Mouse (Mus musculus) gastrocnemius, postnatal 10 days (tissue): ENCODE results near the gene Ahcyl1. TPM values are rescaled to one million over a fixed set of nuclear protein-coding genes. Genes with fewer than 3 reads are reported as not detected.

Source experiments
- DNase-seq: peaks from one replicate; pipeline ENCODE4 v3.0.0; 2021; ENCODE audit warnings: mixed read lengths
- total RNA-seq, 2 experiments: library from RNA; stranded (reverse); gene quantifications; 2 replicates each; pipeline ENCODE4 v1.2.3; 2021

Ahcyl1 gene
- total RNA-seq, 2 experiments from 2014 or later = 47.4 to 53.9 TPM

- peak; percentile 33 for DNase-seq
Observed at GRCm38 (mm10) chr3:107703675-107704370, 7.5 kb upstream of the Ahcyl1 start.

GRCm38 (mm10) chr3:107701767-107702394 lies 5.5 kb upstream of the Ahcyl1 start:
- no peak for DNase-seq

- DNase-seq = no peak
Observed at GRCm38 (mm10) chr3:107700625-107701024, 4.3 kb upstream of the Ahcyl1 start.

GRCm38 (mm10) chr3:107696910-107697309 lies 550 bp upstream of the Ahcyl1 start:
- DNase-seq = no peak

- no peak for DNase-seq
Observed at GRCm38 (mm10) chr3:107695219-107695947, 977 bp downstream of the Ahcyl1 start.

- DNase-seq = no peak
Observed at GRCm38 (mm10) chr3:107694256-107694900, 2.0 kb downstream of the Ahcyl1 start.

GRCm38 (mm10) chr3:107690366-107690765 lies 6.0 kb downstream of the Ahcyl1 start:
- no peak for DNase-seq

GRCm38 (mm10) chr3:107689245-107689644 lies 7.1 kb downstream of the Ahcyl1 start:
- DNase-seq = no peak

- no peak for DNase-seq
Observed at GRCm38 (mm10) chr3:107688236-107688635, 8.1 kb downstream of the Ahcyl1 start.

- DNase-seq = no peak
Observed at GRCm38 (mm10) chr3:107686276-107686977, 9.9 kb downstream of the Ahcyl1 start.

- no peak for DNase-seq
Observed at GRCm38 (mm10) chr3:107685652-107686051, 10.7 kb downstream of the Ahcyl1 start.

GRCm38 (mm10) chr3:107683587-107683986 lies 12.8 kb downstream of the Ahcyl1 start:
- no peak for DNase-seq

- no peak for DNase-seq
Observed at GRCm38 (mm10) chr3:107680790-107681576, 15.4 kb downstream of the Ahcyl1 start.

- DNase-seq = no peak
Observed at GRCm38 (mm10) chr3:107671509-107671908, 24.9 kb downstream of the Ahcyl1 start.

- no peak for DNase-seq
Observed at GRCm38 (mm10) chr3:107670500-107670899, 25.9 kb downstream of the Ahcyl1 start.

GRCm38 (mm10) chr3:107668786-107669185 lies 27.6 kb downstream of the Ahcyl1 start:
- no peak for DNase-seq

- DNase-seq = no peak
Observed at GRCm38 (mm10) chr3:107667426-107667825, 28.9 kb downstream of the Ahcyl1 start.

GRCm38 (mm10) chr3:107664641-107665040 lies 31.7 kb downstream of the Ahcyl1 start:
- DNase-seq = no peak

GRCm38 (mm10) chr3:107659000-107659399 lies 37.4 kb downstream of the Ahcyl1 start:
- DNase-seq = no peak

- DNase-seq = no peak
Observed at GRCm38 (mm10) chr3:107656888-107657287, 39.5 kb downstream of the Ahcyl1 start.

- no peak for DNase-seq
Observed at GRCm38 (mm10) chr3:107656151-107656550, 40.2 kb downstream of the Ahcyl1 start.
